Mouse (Mus musculus) ES-E14 (cell line): ENCODE data around the gene Emilin2. TPM values are rescaled to one million over a fixed set of nuclear protein-coding genes. Genes with fewer than 3 reads are reported as not detected.
A peak's percentile ranks its signal among the peaks of the same experiment; 100 is the strongest.

Experiments
- DNase-seq: peaks from one replicate; pipeline ENCODE4 v3.0.0-alpha.2; 2013; ENCODE audit warnings: low read depth, low spot score
- H3K27ac ChIP-seq: 2 replicates; pipeline ENCODE4 v1.5.1; 2012; ENCODE audit warnings: low read depth, mild to moderate bottlenecking, low read length, moderate library complexity, mixed read lengths; ENCODE audit not compliant: poor library complexity, insufficient read depth, severe bottlenecking
- H3K36me3 ChIP-seq: 2 replicates; pipeline ENCODE4 v1.6.1; 2012; ENCODE audit warnings: mild to moderate bottlenecking, low read length, moderate library complexity, mixed read lengths; ENCODE audit not compliant: control insufficient read depth, poor library complexity, insufficient read depth, severe bottlenecking
- H3K4me1 ChIP-seq, 2 experiments: fragments of 150-350 bp in 1 of 2; sonication (generic) in 1 of 2; 2 replicates each; pipeline ENCODE4 v1.6.1; 2012; ENCODE audit warnings: low read length in 2 of 2, mild to moderate bottlenecking in 1 of 2, mixed read lengths in 1 of 2; ENCODE audit not compliant: control insufficient read depth in 2 of 2, insufficient read depth in 2 of 2, poor library complexity in 1 of 2
- H3K4me3 ChIP-seq, 2 experiments: fragments of 150-350 bp in 1 of 2; sonication (generic) in 1 of 2; 2 replicates each; pipeline ENCODE4 v1.5.1; 2012; ENCODE audit warnings: low read length in 2 of 2, low read depth in 1 of 2, mild to moderate bottlenecking in 1 of 2, mixed read lengths in 1 of 2; ENCODE audit not compliant: insufficient read depth in 1 of 2, poor library complexity in 1 of 2, severe bottlenecking in 1 of 2
- H3K9ac ChIP-seq: 2 replicates; pipeline ENCODE4 v1.6.1; 2012; ENCODE audit warnings: low read depth, mild to moderate bottlenecking, low read length, mixed read lengths; ENCODE audit not compliant: poor library complexity, insufficient read depth, severe bottlenecking
- H3K9me3 ChIP-seq: fragments of 150-350 bp; sonication (generic); 2 replicates; pipeline ENCODE4 v1.6.1; 2012; ENCODE audit warnings: low read depth, mild to moderate bottlenecking, low read length; ENCODE audit not compliant: control insufficient read depth, insufficient read depth
- CHD2 ChIP-seq: IDR thresholded peaks from 2 replicates; pipeline ENCODE4 v1.6.1; 2014; ENCODE audit warnings: mild to moderate bottlenecking, low read depth, low read length, inconsistent platforms
- HCFC1 ChIP-seq: IDR thresholded peaks from 2 replicates; pipeline ENCODE4 v1.6.1; 2012; ENCODE audit warnings: low read length, inconsistent platforms, borderline replicate concordance; ENCODE audit not compliant: insufficient read depth
- MAFK ChIP-seq: IDR thresholded peaks from 2 replicates; pipeline ENCODE4 v1.6.1; 2014; ENCODE audit warnings: mild to moderate bottlenecking, low read depth, low read length, inconsistent platforms; ENCODE audit not compliant: insufficient read depth
- ZC3H11A ChIP-seq: IDR thresholded peaks from 2 replicates; pipeline ENCODE4 v1.6.1; 2012; ENCODE audit warnings: low read depth, mild to moderate bottlenecking, inconsistent platforms, low read length, borderline replicate concordance
- ZNF384 ChIP-seq: IDR thresholded peaks from 2 replicates; pipeline ENCODE4 v1.6.1; 2012; ENCODE audit warnings: low read depth, low read length, inconsistent platforms
- in situ Hi-C, 2 experiments: fragments of 600-800 bp; cut with MboI; formaldehyde crosslinking; loops; one replicate each; pipeline ENCODE4 v1.15.1; 2025; ENCODE audit warnings: low sequenced_read_pairs in 2 of 2, inconsistent platforms in 1 of 2; ENCODE audit not compliant: unreplicated experiment in 2 of 2
- total RNA-seq: library from RNA; depleted of rRNA; stranded (reverse); fragments of 300-350 nt; gene quantifications from 2 replicates; pipeline ENCODE4 v1.2.3, GENCODE M21; 2012; rRNA removed

The Emilin2 gene
- 1.0 TPM in 2 replicates for total RNA-seq

GRCm38 (mm10) chr17:71311340-71312171, at the start of gene Emilin2:
Emilin2 (minus strand) TSS chr17:71311978.
- H3K4me3 ChIP-seq = peak within 1 kb of the TSS; percentile 65 to 71
- no peaks in the 10 kb centered on the region for H3K36me3 ChIP-seq
- no peak within 1 kb of the TSS for H3K27ac ChIP-seq
- TF ChIP-seq ZNF384 = no peak
- no peak for TF ChIP-seq ZC3H11A
- TF ChIP-seq CHD2 = no peak
- TF ChIP-seq MAFK = no peak
- no peak for TF ChIP-seq HCFC1
- no peaks in the 10 kb centered on the region for H3K9me3 ChIP-seq
- peaks cover 0 to 5% of the 10 kb centered on the region in 2 experiments; a peak in 1 of 4 replicates for H3K4me1 ChIP-seq
- DNase-seq = peak; percentile 70
- H3K9ac ChIP-seq = peak within 1 kb of the TSS; percentile 12; the same call in 1 of the 2 replicates
- in situ Hi-C loops = no loop called here

GRCm38 (mm10) chr17:71355526-71355925, 43.7 kb upstream of the Emilin2 start:
- DNase-seq = no peak
- no peak overlapping the region for H3K9ac ChIP-seq
- H3K9me3 ChIP-seq = no peaks in the 10 kb centered on the region
- TF ChIP-seq MAFK (no peak), CHD2 (no peak), ZC3H11A (no peak), ZNF384 (no peak), HCFC1 (no peak)
- H3K4me3 ChIP-seq = no peak overlapping the region
- in situ Hi-C loops = no loop called here
- no peaks in the 10 kb centered on the region for H3K4me1 ChIP-seq
- H3K27ac ChIP-seq = no peak overlapping the region
- H3K36me3 ChIP-seq = peaks cover 9% of the 10 kb centered on the region

GRCm38 (mm10) chr17:71354205-71354604, 42.4 kb upstream of the Emilin2 start:
- Histone ChIP-seq H3K9me3 (no peaks in the 10 kb centered on the region), H3K9ac (no peak overlapping the region), H3K36me3 (peaks cover 7% of the 10 kb centered on the region), H3K27ac (no peak overlapping the region), H3K4me1 (no peaks in the 10 kb centered on the region), H3K4me3 (no peak overlapping the region)
- TF ChIP-seq MAFK (no peak), CHD2 (no peak), ZNF384 (no peak), HCFC1 (no peak), ZC3H11A (no peak)
- DNase-seq = no peak
- in situ Hi-C loops = no loop called here

GRCm38 (mm10) chr17:71348188-71348587, 36.4 kb upstream of the Emilin2 start:
- Histone ChIP-seq H3K4me3 (no peak overlapping the region), H3K36me3 (peaks cover 7% of the 10 kb centered on the region), H3K27ac (no peak overlapping the region), H3K9ac (no peak overlapping the region), H3K4me1 (no peaks in the 10 kb centered on the region), H3K9me3 (no peaks in the 10 kb centered on the region)
- no peak for DNase-seq
- TF ChIP-seq ZNF384 (no peak), CHD2 (no peak), ZC3H11A (no peak), MAFK (no peak), HCFC1 (no peak)
- in situ Hi-C loops = no loop called here

DNA sequence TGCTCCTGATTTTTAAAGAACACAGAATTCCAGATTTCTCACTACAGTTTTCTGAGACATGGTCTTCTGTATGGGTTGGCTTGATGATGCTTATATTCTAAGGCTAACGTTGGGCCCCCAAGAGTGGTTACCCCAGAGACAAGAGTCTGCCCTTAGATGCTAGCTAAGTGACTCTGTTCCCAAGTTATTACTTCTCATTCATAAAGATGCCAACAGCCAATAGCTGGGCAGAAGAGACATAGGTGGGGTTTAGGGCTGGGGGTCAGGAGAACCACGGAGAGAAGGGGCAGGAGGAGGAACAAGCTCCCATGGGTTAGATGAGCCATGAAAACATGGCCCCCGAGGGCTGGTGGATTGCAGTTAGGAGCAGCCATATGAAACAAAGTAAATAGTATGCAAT, 30.2 kb upstream of the Emilin2 start:
- DNase-seq = no peak
- H3K4me3 ChIP-seq = no peak overlapping the region
- H3K27ac ChIP-seq = no peak overlapping the region
- TF ChIP-seq HCFC1 (no peak), MAFK (no peak), ZC3H11A (no peak), CHD2 (no peak)
- in situ Hi-C loops = no loop called here
- H3K9me3 ChIP-seq = no peaks in the 10 kb centered on the region
- H3K9ac ChIP-seq = no peak overlapping the region
- no peaks in the 10 kb centered on the region for H3K4me1 ChIP-seq
- no peaks in the 10 kb centered on the region; the same call in 1 of the 2 replicates for H3K36me3 ChIP-seq
